Mouse (Mus musculus) T-helper 2 cell (primary cell): ENCODE results near the gene Zbtb6.

ENCODE experiments used
- in situ Hi-C: fragments of 300-600 bp; cut with MboI, MseI; formaldehyde crosslinking; loops from one replicate; pipeline ENCODE4 v1.15.1; 2025; ENCODE audit warnings: high pct_unique_total_duplicates

Gene Zbtb6

GRCm38 (mm10) chr2:37442611-37443591, at the start of gene Zbtb6, which contains the start of the genes Zbtb26 and Rabgap1:
Zbtb6 (minus strand) TSS chr2:37443171.
Zbtb26 (minus strand) TSS chr2:37443135.
Rabgap1 (plus strand) TSS chr2:37443279.
- in situ Hi-C loops = no loop called here

DNA sequence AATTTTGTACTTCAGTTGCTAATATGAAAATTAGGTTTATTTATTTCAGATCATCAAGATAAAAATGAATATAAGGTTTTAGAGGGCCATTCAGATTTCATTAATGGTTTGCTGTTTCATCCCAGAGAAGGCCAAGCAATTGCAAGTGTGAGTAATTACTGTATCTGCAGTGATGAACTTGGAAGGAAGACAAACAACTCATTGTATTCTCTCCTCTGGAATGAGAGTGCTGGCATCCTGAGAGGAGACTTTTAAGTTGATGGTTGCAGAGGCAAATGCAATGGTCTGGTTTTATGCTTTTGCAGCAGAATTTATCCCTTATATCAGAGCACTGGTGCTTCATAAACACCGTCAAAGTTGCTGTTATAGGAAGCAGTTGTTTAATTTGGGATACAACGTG, 46.0 kb upstream of the Zbtb6 start:
- in situ Hi-C loops = no loop called here

- in situ Hi-C loops = no loop called here
These were observed 43.4 kb upstream of the Zbtb6 start for GRCm38 (mm10) chr2:37486408-37486807.

DNA sequence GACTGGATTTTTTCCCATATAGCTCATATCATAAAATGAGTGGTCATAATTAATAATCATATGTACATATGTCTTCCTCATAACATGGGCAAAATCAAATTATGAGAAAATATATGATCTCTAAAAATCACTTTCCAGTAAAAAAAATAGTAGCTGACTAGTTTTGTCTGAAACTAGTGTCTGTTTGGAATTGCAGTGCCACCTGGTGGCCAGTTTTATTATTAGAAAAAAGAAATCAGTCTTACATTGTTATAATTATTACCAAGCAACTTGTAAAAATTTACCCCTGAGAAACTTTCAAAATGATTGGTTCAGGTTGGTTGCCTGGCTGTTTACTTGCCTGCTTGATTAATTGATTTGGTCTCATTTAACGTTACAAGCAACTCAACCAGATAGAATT, 42.4 kb upstream of the Zbtb6 start:
- in situ Hi-C loops = no loop called here

DNA sequence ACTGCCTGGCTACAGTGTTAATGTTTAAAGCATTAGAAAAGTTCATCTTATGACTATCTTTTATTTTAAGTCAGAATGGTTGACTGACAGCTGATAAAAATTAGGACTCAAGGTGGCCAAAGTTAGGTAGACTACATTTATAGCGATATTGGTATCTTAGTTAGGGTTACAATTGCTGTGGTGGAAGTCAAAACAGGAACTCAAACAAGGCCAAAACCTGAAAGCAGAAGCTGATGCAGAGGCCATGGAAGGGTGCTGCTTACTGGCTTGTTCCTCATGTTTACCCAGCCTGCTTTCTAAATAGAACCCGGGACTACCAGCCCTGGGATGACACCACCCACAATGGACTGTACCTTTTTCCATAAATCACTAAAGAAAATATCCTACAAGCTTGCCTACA, 41.2 kb upstream of the Zbtb6 start:
- in situ Hi-C loops = no loop called here

- in situ Hi-C loops = no loop called here
These were observed 37.1 kb upstream of the Zbtb6 start for GRCm38 (mm10) chr2:37480039-37480438.

DNA sequence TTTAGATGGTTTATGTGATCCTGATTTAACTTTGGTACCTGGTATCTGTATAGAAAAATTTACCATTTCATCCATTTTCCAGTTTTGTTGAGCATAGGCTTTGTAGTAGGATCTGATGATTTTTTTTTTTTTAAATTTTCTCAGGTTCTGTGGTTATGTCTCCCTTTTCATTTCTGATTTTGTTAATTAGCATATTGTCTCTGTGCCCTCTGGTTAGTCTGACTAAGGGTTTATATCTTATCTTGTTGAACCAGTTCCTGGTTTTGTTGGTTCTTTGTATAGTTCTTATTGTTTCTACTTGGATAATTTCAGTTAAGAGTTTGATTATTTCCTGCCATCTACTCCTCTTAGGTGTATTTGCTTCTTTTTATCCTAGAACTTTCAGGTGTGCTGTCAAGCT, 36.6 kb upstream of the Zbtb6 start:
- in situ Hi-C loops = no loop called here

GRCm38 (mm10) chr2:37466266-37466665, 23.3 kb upstream of the Zbtb6 start:
- in situ Hi-C loops = no loop called here

GRCm38 (mm10) chr2:37460707-37461106, 17.7 kb upstream of the Zbtb6 start:
- in situ Hi-C loops = no loop called here

GRCm38 (mm10) chr2:37452376-37452760, 9.4 kb upstream of the Zbtb6 start:
- in situ Hi-C loops = no loop called here

- in situ Hi-C loops = no loop called here
These were observed 8.8 kb upstream of the Zbtb6 start for GRCm38 (mm10) chr2:37451667-37452375.

GRCm38 (mm10) chr2:37431609-37432008, 11.4 kb downstream of the Zbtb6 start:
- in situ Hi-C loops = no loop called here

GRCm38 (mm10) chr2:37430593-37431464, 12.1 kb downstream of the Zbtb6 start:
- in situ Hi-C loops = no loop called here

- in situ Hi-C loops = no loop called here
These were observed 19.3 kb downstream of the Zbtb6 start for GRCm38 (mm10) chr2:37423671-37424070.

GRCm38 (mm10) chr2:37422306-37423304, 20.4 kb downstream of the Zbtb6 start, which contains the start of gene Rc3h2:
Rc3h2 (minus strand) TSS chr2:37422903.
- in situ Hi-C loops = no loop called here

GRCm38 (mm10) chr2:37421903-37422302, 21.1 kb downstream of the Zbtb6 start:
- in situ Hi-C loops = no loop called here

GRCm38 (mm10) chr2:37395539-37395938, 47.4 kb downstream of the Zbtb6 start:
- in situ Hi-C loops = no loop called here

DNA sequence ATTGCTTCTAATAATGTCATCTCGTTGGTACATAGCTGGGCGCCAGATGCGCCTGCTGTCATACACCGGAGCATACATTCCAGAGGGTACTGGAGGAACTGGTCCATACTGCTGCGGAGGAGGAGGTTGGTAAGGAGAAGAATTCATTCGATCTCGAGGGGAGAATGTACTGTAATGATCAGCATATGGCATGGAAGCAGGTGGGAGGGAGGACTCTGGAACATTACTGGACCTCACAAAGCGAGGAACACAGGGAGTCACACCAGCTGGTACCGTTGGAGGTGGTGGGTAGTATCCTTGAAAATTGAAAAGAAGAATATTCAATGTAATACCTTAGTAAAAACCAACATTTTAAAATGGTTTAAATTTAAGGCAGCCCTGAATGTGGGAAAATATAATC, 60.0 kb downstream of the Zbtb6 start:
- in situ Hi-C loops = no loop called here

DNA sequence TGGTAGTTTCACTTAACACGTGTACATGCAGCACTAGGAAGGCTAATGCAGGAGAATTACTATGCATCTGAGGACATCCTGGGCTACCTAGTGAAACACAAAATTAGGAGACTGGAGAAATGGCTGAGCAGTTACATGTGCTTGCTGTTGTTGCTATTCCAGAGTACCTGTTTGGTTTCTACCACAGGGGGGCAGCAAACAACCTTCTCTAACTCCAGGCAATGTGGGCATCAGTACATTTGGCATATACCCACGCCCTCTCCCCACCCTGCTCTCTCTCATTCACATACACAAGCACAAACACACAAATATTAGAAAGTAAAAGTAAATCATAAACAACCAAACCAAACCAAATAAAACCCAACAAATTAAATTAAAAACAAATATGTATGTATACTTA, 62.8 kb downstream of the Zbtb6 start:
- in situ Hi-C loops = no loop called here

DNA sequence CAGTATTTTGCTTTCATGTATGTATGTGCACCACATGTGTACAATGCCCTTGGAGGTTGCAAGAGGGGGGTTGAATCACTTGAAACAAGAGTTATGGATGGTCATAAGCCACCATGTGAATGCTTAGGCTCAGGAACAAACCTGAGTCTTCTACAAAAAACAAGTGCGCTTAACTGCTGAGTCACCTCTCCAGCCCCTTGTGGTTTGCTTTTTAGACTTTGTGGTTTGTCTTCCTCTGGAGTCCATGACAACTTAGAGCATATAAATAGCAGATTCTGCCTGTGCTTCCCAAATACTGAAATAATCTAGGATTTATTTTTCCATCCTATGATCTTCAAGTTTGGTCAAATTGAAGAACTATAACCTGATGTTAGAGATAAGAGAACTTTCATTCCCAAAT, 67.0 kb downstream of the Zbtb6 start:
- in situ Hi-C loops = no loop called here
